Mouse (Mus musculus) midbrain, embryonic 12.5 days (tissue): Measurements from ENCODE around the gene E330017A01Rik. TPM values are rescaled to one million over a fixed set of nuclear protein-coding genes. Genes with fewer than 3 reads are reported as not detected.
"Not testable (repeated sequence)": the region's sequence is repeated elsewhere in the genome, so short reads cannot be mapped to it uniquely, and the experiment has no call there.

Experiments used
- ATAC-seq: fragments of 200-750 bp; cut with Nextera tagmentation; 2 replicates; pipeline ENCODE4 v1.8.0; 2017; ENCODE audit warnings: low read depth, moderate TSS enrichment, moderate library complexity; ENCODE audit not compliant: low FRiP score
- H3K27ac ChIP-seq: fragments of 300-500 bp; sonication (generic); replicated peaks from 2 replicates; pipeline ENCODE4 v1.5.1; 2016; ENCODE audit warnings: mild to moderate bottlenecking
- H3K27me3 ChIP-seq: fragments of 300-500 bp; sonication (generic); 2 replicates; pipeline ENCODE4 v1.6.1; 2016; ENCODE audit warnings: mild to moderate bottlenecking
- H3K36me3 ChIP-seq: fragments of 300-500 bp; sonication (generic); 2 replicates; pipeline ENCODE4 v1.6.1; 2016
- H3K4me1 ChIP-seq: fragments of 300-500 bp; sonication (generic); 2 replicates; pipeline ENCODE4 v1.6.1; 2016
- H3K4me2 ChIP-seq: fragments of 300-500 bp; sonication (generic); replicated peaks from 2 replicates; pipeline ENCODE4 v1.6.1; 2016; ENCODE audit warnings: mild to moderate bottlenecking, moderate library complexity
- H3K4me3 ChIP-seq: fragments of 300-500 bp; sonication (generic); 2 replicates; pipeline ENCODE4 v1.5.1; 2016; ENCODE audit warnings: mild to moderate bottlenecking
- H3K9ac ChIP-seq: fragments of 300-500 bp; sonication (generic); replicated peaks from 2 replicates; pipeline ENCODE4 v1.6.1; 2016; ENCODE audit warnings: mild to moderate bottlenecking, moderate library complexity
- H3K9me3 ChIP-seq: fragments of 300-500 bp; sonication (generic); 2 replicates; pipeline ENCODE4 v1.6.1; 2016; ENCODE audit warnings: mild to moderate bottlenecking
- WGBS: fragments of 180-500 bp; shearing (Covaris S2); methylation state at CpG from one replicate; pipeline ENCODE4 v1.1.7; 2016; 5-methylcytosine and 5-hydroxymethylcytosine counted together
- polyA plus RNA-seq: library from polyadenylated mRNA; unstranded; fragments of >200 nt; fragmentation: Nextera tagmentation; extraction: Ambion mirVana; gene quantifications from 2 replicates; pipeline ENCODE4 v1.2.1, GENCODE M21; 2016

Gene E330017A01Rik
- polyA plus RNA-seq, 1 experiment from 2014 or later, result not detected

GRCm38 (mm10) chr16:58672396-58672795, 33.9 kb upstream of the E330017A01Rik start:
- Histone ChIP-seq H3K4me1 (0 out of 2 replicates have a peak, but pooled peaks cover 7% of the 10 kb centered on the region), H3K9ac (no peak overlapping the region), H3K27ac (no peak overlapping the region), H3K9me3 (no peaks in the 10 kb centered on the region), H3K27me3 (no peaks in the 10 kb centered on the region), H3K4me2 (no peak overlapping the region), H3K4me3 (no peak overlapping the region), H3K36me3 (peaks cover 21% of the 10 kb centered on the region)
- ATAC-seq, result no peak
- 93% methylated on average over 13 of the region's 13 CpGs for WGBS

GRCm38 (mm10) chr16:58671212-58671985, 32.9 kb upstream of the E330017A01Rik start:
- ATAC-seq, result no peak
- Histone ChIP-seq H3K9ac (no peak overlapping the region), H3K9me3 (no peaks in the 10 kb centered on the region), H3K36me3 (peaks cover 18% of the 10 kb centered on the region), H3K4me3 (peak overlapping the region; percentile 73), H3K27ac (no peak overlapping the region), H3K4me2 (peak overlapping the region; percentile 82), H3K27me3 (no peaks in the 10 kb centered on the region), H3K4me1 (0 out of 2 replicates have a peak, but pooled peaks cover 7% of the 10 kb centered on the region)
- 81% methylated on average over 7 of the region's 8 CpGs for WGBS

GRCm38 (mm10) chr16:58670643-58671042, 32.1 kb upstream of the E330017A01Rik start:
- ATAC-seq, result no peak
- Histone ChIP-seq H3K4me1 (0 out of 2 replicates have a peak, but pooled peaks cover 7% of the 10 kb centered on the region), H3K4me3 (peak overlapping the region; percentile 73), H3K9me3 (no peaks in the 10 kb centered on the region), H3K27me3 (no peaks in the 10 kb centered on the region), H3K36me3 (peaks cover 18% of the 10 kb centered on the region), H3K4me2 (peak overlapping the region; percentile 82), H3K9ac (peak overlapping the region; percentile 71), H3K27ac (peak overlapping the region; percentile 78)
- WGBS, result under 1% methylated on average over 25 of the region's 25 CpGs

- WGBS, result under 1% methylated on average over 51 of the region's 51 CpGs
- Histone ChIP-seq H3K27ac (peak within 1 kb of the TSS; percentile 78), H3K9me3 (no peaks in the 10 kb centered on the region), H3K36me3 (peaks cover 15% of the 10 kb centered on the region), H3K9ac (peak within 1 kb of the TSS; percentile 71), H3K4me3 (peak within 1 kb of the TSS; percentile 73), H3K27me3 (no peaks in the 10 kb centered on the region), H3K4me2 (peak within 1 kb of the TSS; percentile 82), H3K4me1 (0 out of 2 replicates have a peak, but pooled peaks cover 7% of the 10 kb centered on the region)
- peak; percentile 99 for ATAC-seq
Observed at GRCm38 (mm10) chr16:58669917-58670630, 31.5 kb upstream of the E330017A01Rik start, which contains the start of gene Cpox. TSS of gene Cpox (plus strand) at chr16:58670292.

GRCm38 (mm10) chr16:58669264-58669663, 30.7 kb upstream of the E330017A01Rik start:
- Histone ChIP-seq H3K4me2 (peak overlapping the region; percentile 82), H3K4me1 (0 out of 2 replicates have a peak, but pooled peaks cover 7% of the 10 kb centered on the region), H3K4me3 (no peak overlapping the region), H3K27me3 (no peaks in the 10 kb centered on the region), H3K9me3 (no peaks in the 10 kb centered on the region), H3K36me3 (peaks cover 7% of the 10 kb centered on the region), H3K9ac (no peak overlapping the region), H3K27ac (no peak overlapping the region)
- ATAC-seq, result no peak
- WGBS, result 64% methylated on average over 5 of the region's 5 CpGs

- 86% methylated on average over 3 of the region's 3 CpGs for WGBS
- Histone ChIP-seq H3K4me3 (no peak overlapping the region), H3K27me3 (no peaks in the 10 kb centered on the region), H3K27ac (no peak overlapping the region), H3K4me2 (no peak overlapping the region), H3K9ac (no peak overlapping the region), H3K9me3 (no peaks in the 10 kb centered on the region), H3K36me3 (peaks cover under 1% of the 10 kb centered on the region; the same call in 1 of the 2 replicates), H3K4me1 (0 out of 2 replicates have a peak, but pooled peaks cover 7% of the 10 kb centered on the region)
- ATAC-seq, result no peak
Observed at GRCm38 (mm10) chr16:58668586-58668985, 30.0 kb upstream of the E330017A01Rik start.

GRCm38 (mm10) chr16:58666681-58667080, 28.1 kb upstream of the E330017A01Rik start:
- 83% methylated on average over 3 of the region's 3 CpGs for WGBS
- not testable (repeated sequence) for H3K27me3 ChIP-seq, ATAC-seq, H3K4me3 ChIP-seq, H3K27ac ChIP-seq, H3K9ac ChIP-seq, H3K4me2 ChIP-seq, H3K4me1 ChIP-seq, H3K36me3 ChIP-seq, H3K9me3 ChIP-seq

- H3K4me1 ChIP-seq, result not testable (repeated sequence)
Observed at GRCm38 (mm10) chr16:58665137-58665536, 26.6 kb upstream of the E330017A01Rik start.

GRCm38 (mm10) chr16:58663816-58664215, 25.3 kb upstream of the E330017A01Rik start:
- Histone ChIP-seq H3K27ac (no peak overlapping the region), H3K4me2 (no peak overlapping the region), H3K36me3 (no peaks in the 10 kb centered on the region), H3K9ac (no peak overlapping the region), H3K4me3 (no peak overlapping the region), H3K27me3 (no peaks in the 10 kb centered on the region), H3K4me1 (no peaks in the 10 kb centered on the region), H3K9me3 (no peaks in the 10 kb centered on the region)
- ATAC-seq, result no peak
- 91% methylated on average over 2 of the region's 2 CpGs for WGBS

More at GRCm38 (mm10) chr16:58665137-58665536, 26.6 kb upstream of the E330017A01Rik start:
- not testable (repeated sequence) for ATAC-seq, H3K27me3 ChIP-seq, H3K36me3 ChIP-seq, H3K9me3 ChIP-seq, H3K27ac ChIP-seq, H3K9ac ChIP-seq, H3K4me2 ChIP-seq, H3K4me3 ChIP-seq

- Histone ChIP-seq H3K4me1 (no peaks in the 10 kb centered on the region), H3K9me3 (no peaks in the 10 kb centered on the region), H3K9ac (no peak overlapping the region), H3K4me2 (no peak overlapping the region), H3K27ac (no peak overlapping the region), H3K36me3 (no peaks in the 10 kb centered on the region), H3K4me3 (no peak overlapping the region), H3K27me3 (no peaks in the 10 kb centered on the region)
- 0 out of 2 replicates have a peak, but pooled peaks have one; percentile 34 for ATAC-seq
- WGBS, result 84% methylated on average over 5 of the region's 5 CpGs
Observed at GRCm38 (mm10) chr16:58663021-58663420, 24.5 kb upstream of the E330017A01Rik start.

- no peak for ATAC-seq
- H3K4me2 ChIP-seq, result no peak overlapping the region
- no peaks in the 10 kb centered on the region for H3K9me3 ChIP-seq
- no peaks in the 10 kb centered on the region for H3K27me3 ChIP-seq
- no peaks in the 10 kb centered on the region for H3K36me3 ChIP-seq
- no peak overlapping the region for H3K4me3 ChIP-seq
- H3K9ac ChIP-seq, result no peak overlapping the region
- no peaks in the 10 kb centered on the region for H3K4me1 ChIP-seq
- H3K27ac ChIP-seq, result no peak overlapping the region
Observed at GRCm38 (mm10) chr16:58662287-58662791, 23.8 kb upstream of the E330017A01Rik start.

- WGBS, result 80% methylated on average over 5 of the region's 5 CpGs
- no peaks in the 10 kb centered on the region for H3K36me3 ChIP-seq
- no peak overlapping the region for H3K4me3 ChIP-seq
- no peak overlapping the region for H3K27ac ChIP-seq
- H3K9ac ChIP-seq, result no peak overlapping the region
- H3K27me3 ChIP-seq, result no peaks in the 10 kb centered on the region
- ATAC-seq, result no peak
- no peaks in the 10 kb centered on the region for H3K4me1 ChIP-seq
- H3K4me2 ChIP-seq, result no peak overlapping the region
- H3K9me3 ChIP-seq, result no peaks in the 10 kb centered on the region
Observed at GRCm38 (mm10) chr16:58661826-58662225, 23.3 kb upstream of the E330017A01Rik start.
